Mouse (Mus musculus): ENCODE results near the gene Cfap221.

Gene Cfap221

DNA sequence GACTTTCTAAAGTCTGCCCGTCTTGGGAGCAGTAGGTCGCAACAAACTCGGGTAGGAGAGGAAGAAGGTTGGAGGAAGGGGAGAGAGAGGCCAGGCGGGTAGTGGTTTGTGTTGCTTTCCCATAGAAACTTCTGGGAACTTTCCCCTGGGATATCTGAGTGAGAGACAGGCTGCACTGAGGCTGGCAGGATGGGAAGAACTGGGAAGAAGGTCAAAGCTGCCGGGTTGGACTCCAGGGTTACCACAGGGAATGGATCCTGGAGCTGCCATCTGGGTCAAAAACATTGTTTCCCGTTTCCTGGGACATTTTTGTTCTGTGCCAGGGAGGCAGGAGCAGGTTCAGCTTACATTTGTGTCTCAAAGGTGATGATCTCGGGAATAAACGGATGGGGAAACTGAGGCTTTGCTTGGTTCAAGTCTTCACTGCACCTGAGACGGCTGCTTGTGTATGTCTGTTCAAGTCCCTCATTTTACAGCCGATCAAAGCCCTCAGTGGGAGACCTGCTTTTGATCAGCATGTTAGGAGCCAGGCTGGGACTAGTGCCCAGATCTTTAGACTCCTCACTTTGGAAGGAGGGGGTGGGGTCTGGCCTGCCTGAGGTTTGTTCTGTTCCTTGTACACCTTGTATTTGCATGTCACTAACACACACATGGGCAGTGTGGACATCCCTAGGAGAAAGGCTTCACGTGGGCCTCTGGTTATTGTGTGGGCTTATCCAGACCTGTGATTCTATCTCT lies 11.0 kb upstream of the Cfap221 start:
- no peak for DNase-seq (ENCODE audit: low read depth in 2 of 2, low spot score in 2 of 2)

- no peak for DNase-seq (ENCODE audit: low read depth in 2 of 2, low spot score in 2 of 2)
Observed at GRCm38 (mm10) chr1:120006844-120007790, 10.1 kb upstream of the Cfap221 start, which contains the start of gene Sctr. TSS of gene Sctr (plus strand) at chr1:120006894.

GRCm38 (mm10) chr1:119997644-119998043 lies 610 bp upstream of the Cfap221 start:
- no peak for DNase-seq (ENCODE audit: low read depth in 2 of 2, low spot score in 2 of 2)

DNA sequence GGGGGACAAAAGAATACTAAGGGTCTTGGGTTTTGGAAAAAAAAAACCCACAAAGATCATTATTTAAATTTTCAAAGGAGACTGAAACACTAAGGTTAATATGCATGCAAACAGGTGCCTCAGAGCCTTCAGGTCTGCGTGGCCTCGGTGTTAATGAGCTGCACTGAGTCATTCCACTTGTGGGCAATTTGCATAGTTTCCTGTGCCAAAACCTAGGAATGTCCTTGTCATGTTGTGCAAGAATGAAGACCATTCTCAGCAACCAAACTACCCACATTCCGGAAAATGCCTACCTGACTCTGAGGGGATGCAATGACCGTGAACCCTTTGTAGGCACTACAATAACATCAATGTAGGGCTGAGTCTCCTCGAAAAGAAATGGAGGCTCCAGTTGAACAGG lies 10.5 kb downstream of the Cfap221 start:
- no peak for DNase-seq (ENCODE audit: low read depth in 2 of 2, low spot score in 2 of 2)

- DNase-seq (ENCODE audit: low read depth in 2 of 2, low spot score in 2 of 2): no peak
Observed at GRCm38 (mm10) chr1:119975141-119975540, 21.9 kb downstream of the Cfap221 start.

DNA sequence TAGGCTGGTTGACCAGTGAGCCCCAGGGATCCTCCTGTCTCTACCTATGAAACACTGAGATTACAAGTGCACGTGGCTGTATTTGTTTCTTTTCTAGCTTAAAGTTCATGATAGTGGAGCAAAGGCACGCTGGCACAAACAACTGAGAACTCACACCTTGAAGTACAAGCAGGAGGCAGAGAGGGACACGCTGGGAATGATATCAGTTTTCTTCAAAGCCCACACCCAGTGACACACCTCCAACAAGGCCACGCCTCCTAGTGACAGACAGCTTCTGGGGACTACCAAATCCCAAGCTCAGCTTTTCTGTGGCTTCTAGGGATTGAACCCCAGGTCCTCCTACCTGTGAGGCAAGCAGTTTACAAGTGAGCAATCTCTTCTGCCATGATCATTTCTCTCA lies 23.9 kb downstream of the Cfap221 start:
- no peak for DNase-seq (ENCODE audit: low read depth in 2 of 2, low spot score in 2 of 2)

- no peak for DNase-seq (ENCODE audit: low read depth in 2 of 2, low spot score in 2 of 2)
Observed at GRCm38 (mm10) chr1:119965804-119966514, 31.1 kb downstream of the Cfap221 start.

GRCm38 (mm10) chr1:119959920-119960319 lies 37.1 kb downstream of the Cfap221 start:
- no peak for DNase-seq (ENCODE audit: low read depth in 2 of 2, low spot score in 2 of 2)

GRCm38 (mm10) chr1:119959464-119959863 lies 37.6 kb downstream of the Cfap221 start:
- no peak for DNase-seq (ENCODE audit: low read depth in 2 of 2, low spot score in 2 of 2)

GRCm38 (mm10) chr1:119957716-119958222 lies 39.3 kb downstream of the Cfap221 start:
- no peak for DNase-seq (ENCODE audit: low read depth in 2 of 2, low spot score in 2 of 2)

DNA sequence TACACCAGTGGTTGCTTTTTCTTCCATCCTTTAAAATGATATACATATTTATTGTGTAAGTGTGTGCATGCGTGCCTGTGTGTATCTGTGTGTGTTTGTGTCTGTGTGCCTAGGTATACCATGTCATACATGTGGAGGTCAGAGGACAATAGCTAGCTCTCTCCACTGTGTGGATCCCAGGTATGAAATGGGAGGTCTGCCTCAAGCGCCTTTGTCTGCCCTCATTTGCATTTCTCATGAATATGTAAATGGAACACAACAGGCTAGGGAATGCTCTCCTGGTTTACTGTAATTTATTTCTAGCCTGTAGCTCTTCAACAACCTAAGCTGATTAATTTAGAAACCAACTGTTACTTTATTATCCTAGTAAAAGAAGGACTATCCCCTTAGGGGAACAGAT lies 42.4 kb downstream of the Cfap221 start:
- no peak for DNase-seq (ENCODE audit: low read depth in 2 of 2, low spot score in 2 of 2)

DNA sequence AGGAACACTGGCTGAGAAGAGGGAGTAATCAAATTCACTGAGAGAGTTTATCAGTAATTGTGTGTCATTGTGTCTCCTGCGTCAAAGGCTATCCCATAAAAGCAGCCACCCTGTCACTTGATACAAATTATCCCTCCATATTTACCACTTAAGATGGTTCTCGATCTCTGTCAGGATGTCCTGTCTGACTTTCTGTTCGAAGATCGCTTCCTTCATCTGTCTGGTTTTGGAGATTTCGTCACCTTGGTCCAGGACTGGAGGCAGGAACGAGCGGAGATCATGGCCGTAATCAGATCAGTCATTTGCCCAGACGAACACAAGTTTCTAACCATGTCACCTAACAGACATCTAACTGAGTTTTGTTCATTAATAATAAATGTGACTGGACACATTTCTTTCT lies 43.6 kb downstream of the Cfap221 start:
- no peak for DNase-seq (ENCODE audit: low read depth in 2 of 2, low spot score in 2 of 2)

GRCm38 (mm10) chr1:119950086-119950485 lies 46.9 kb downstream of the Cfap221 start:
- no peak for DNase-seq (ENCODE audit: low read depth in 2 of 2, low spot score in 2 of 2)

DNA sequence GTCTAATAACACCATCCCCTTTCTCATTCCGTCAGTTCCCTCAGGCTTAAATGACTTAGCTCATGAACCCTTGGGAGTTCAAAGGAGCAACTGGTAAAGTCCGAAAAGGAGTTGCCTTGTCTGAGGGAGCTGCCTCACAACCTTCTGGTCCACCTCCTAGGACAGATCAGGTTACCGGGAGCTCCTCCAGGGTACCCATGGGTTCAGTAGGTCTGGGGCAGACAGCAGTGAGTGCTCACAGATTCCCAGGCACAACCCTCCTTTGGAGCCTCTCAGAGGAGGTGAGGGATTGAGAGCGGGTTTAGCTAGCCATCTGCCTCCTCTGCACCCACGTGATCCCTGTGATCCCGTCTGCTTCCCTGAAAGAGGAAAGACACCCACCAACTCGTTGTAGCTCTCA lies 60.2 kb downstream of the Cfap221 start:
- no peak for DNase-seq (ENCODE audit: low read depth in 2 of 2, low spot score in 2 of 2)

- DNase-seq (ENCODE audit: low read depth in 2 of 2, low spot score in 2 of 2): no peak
Observed at GRCm38 (mm10) chr1:119931421-119932150, 65.4 kb downstream of the Cfap221 start.

GRCm38 (mm10) chr1:119929715-119930114 lies 67.3 kb downstream of the Cfap221 start:
- no peak for DNase-seq (ENCODE audit: low read depth in 2 of 2, low spot score in 2 of 2)

DNA sequence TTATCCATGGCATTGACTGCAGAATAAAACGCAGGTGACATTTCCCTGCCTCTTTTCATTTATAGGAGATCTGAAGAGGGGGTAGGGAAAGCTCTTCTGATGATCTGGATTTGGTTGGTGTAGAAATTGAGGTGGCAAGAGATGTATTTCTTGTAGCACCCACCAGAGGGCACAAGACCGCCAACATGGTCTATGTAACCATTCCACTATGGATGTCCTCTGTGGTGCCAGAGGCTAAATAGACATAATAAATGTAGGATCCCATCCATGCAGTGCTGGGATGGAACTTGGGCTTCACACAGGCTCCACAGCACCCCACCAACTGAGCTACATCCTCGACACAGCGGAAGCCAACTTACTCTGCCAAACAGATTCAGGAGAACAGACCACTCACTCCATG lies 77.7 kb downstream of the Cfap221 start:
- DNase-seq (ENCODE audit: low read depth in 2 of 2, low spot score in 2 of 2): no peak

DNA sequence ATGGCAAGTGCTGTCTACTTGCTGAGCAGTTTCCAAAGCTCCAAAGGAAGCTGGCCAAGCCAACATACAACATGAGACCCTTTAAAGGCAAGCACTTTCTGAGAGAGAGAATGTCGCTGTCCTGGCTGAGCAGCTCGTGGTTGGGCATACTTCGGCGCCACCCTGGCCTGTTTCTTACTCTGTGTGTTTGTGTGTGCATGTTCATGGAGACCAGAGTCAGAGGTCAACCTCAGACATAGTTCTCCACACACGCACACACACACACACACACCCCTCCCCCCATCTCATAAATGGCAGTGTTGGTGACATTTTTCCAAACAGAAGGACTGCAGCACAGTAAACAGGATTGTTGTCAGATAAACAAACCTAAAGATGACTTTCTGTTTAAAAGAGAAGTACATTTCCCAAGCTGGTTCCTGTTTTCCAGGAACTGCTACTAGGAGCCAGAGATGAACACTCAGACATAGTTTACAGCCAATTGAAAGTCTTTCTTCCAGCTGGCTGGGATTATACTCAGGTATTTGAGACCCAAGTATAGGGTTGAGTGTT lies 80.1 kb downstream of the Cfap221 start:
- no peak for DNase-seq (ENCODE audit: low read depth in 2 of 2, low spot score in 2 of 2)

GRCm38 (mm10) chr1:119912953-119913814 lies 83.8 kb downstream of the Cfap221 start, which contains the start of gene Tmem177:
TSS of gene Tmem177 (minus strand) at chr1:119913208.
- DNase-seq (ENCODE audit: low read depth in 2 of 2, low spot score in 2 of 2): peak; percentile 97 to 98

All from CD8-positive naive resting alpha-beta T cell, adult 2 months (primary cell).